Mouse (Mus musculus): ENCODE results near the gene Dna2. TPM values are rescaled to one million over a fixed set of nuclear protein-coding genes. Genes with fewer than 3 reads are reported as not detected.
"Not testable (repeated sequence)": the region's sequence is repeated elsewhere in the genome, so short reads cannot be mapped to it uniquely, and the experiment has no call there.

Dna2 gene
- total RNA-seq (2014; rRNA removed) (2.8 and 2.9 TPM in 2 replicates), polyA plus RNA-seq (2015; fragmentation: Nextera tagmentation; extraction: Ambion mirVana) (1.8 and 2.0 TPM in 2 replicates)

DNA sequence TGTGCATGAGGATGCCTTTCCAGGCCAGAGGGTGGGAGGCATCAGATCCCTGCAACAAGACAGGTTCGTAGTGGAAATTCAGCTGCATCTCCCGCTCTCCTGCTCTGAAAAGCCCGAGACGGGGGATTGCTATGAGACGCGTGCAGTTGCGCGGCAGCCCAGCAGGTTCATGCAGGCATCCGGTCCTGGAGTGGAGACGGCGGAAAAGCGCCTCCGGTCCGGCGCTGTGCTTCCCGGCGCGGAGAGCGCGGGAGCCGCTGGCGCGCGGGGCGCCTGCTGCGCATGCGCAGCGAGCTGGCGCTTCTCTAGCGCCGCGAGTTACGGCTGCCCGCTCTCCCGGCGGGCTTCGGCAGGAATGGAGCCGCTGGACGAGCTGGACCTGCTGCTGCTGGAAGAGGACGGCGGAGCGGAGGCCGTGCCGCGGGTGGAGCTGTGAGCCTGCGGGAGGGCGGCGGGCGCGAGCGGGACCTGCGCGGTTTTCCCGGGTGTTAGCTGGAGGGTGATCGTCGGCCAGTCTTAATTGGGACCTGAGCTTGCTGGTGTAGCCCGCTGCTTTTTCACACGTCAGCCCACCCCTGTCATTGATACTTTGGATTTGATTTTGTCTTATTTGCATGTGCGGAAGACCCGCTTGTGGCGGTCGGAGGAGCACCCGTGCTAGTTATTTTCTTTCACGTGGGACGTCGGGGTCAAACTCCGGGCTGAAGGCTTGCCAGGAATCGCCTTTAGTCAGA, at the start of gene Dna2:
Gene Dna2, plus strand, starts transcription at position 289 of the 734 bp plus-strand sequence.
- Histone ChIP-seq H3K27me3 (ENCODE audit: insufficient read depth, low read length) (no peaks in the 10 kb centered on the region), H3K4me3 (ENCODE audit: low read depth, low read length) (peak within 1 kb of the TSS; percentile 76), H3K9me3 (ENCODE audit: low read length) (no peaks in the 10 kb centered on the region), H3K9ac (peak within 1 kb of the TSS; percentile 62), H3K36me3 (ENCODE audit: insufficient read depth) (peaks cover 29% of the 10 kb centered on the region), H3K27ac (ENCODE audit: low read depth, low read length) (peak within 1 kb of the TSS; percentile 57), H3K4me1 (ENCODE audit: insufficient read depth) (no peaks in the 10 kb centered on the region), H3K4me2 (ENCODE audit: low read depth) (peak within 1 kb of the TSS; percentile 92)
- peak; percentile 94 for ATAC-seq
- WGBS, result 1% methylated on average over 66 of the region's 68 CpGs
- DNase-seq, result peak; percentile 93
- TF ChIP-seq CTCF (IDR thresholded peaks at IDR 0.05; ENCODE audit: low read depth), result peak; percentile 49

DNA sequence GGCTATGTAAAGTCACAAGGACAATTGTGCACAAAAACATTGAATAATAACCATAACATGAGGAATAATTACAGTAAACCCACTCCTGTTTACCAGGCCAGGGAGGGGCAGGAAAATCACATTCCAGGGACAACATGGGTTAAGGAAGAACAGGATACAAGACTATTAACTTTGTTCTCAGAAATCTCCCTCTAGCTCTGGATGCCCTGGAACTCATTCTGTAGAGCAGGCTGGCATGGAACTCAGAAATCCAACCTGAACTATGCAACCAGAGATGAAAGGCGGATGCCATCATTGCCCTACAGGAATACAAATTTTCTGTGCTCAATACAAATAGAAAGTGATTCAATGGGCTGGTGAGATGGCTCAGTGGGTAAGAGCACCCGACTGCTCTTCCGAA, 49.4 kb upstream of the Dna2 start:
- WGBS, result 92% methylated on average over 3 of the region's 3 CpGs
- Histone ChIP-seq H3K27me3 (ENCODE audit: insufficient read depth, low read length) (no peaks in the 10 kb centered on the region), H3K4me1 (ENCODE audit: insufficient read depth) (no peaks in the 10 kb centered on the region), H3K9me3 (ENCODE audit: low read length) (no peaks in the 10 kb centered on the region), H3K27ac (ENCODE audit: low read depth, low read length) (no peak overlapping the region), H3K9ac (no peak overlapping the region), H3K4me3 (ENCODE audit: low read depth, low read length) (no peak overlapping the region), H3K36me3 (ENCODE audit: insufficient read depth) (no peaks in the 10 kb centered on the region), H3K4me2 (ENCODE audit: low read depth) (no peak overlapping the region)
- no peak for ATAC-seq
- DNase-seq, result no peak
- TF ChIP-seq CTCF (IDR thresholded peaks at IDR 0.05; ENCODE audit: low read depth), result no peak

- H3K4me1 ChIP-seq (ENCODE audit: insufficient read depth), result no peaks in the 10 kb centered on the region
- no peak for ATAC-seq
Observed at GRCm38 (mm10) chr10:62898061-62898460, 48.8 kb upstream of the Dna2 start.

DNA sequence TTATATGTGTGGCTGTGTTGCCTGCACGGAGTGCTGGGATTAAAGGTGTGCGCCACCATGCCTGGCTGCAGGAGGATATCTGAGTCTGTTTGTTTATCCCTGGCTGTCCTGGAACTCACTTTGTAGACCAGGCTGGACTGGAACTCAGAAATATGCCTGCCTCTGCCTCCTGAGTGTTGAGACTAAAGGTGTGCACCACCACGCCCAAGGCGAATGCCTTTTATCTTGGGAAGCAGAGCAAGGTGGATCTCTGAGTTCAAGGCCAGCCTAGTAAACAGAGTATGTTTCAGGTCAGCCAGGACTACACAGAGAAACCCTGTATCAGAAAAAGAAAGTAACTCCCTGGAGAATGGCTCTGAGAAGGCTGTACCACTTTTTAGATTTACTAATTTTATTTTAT, 46.7 kb upstream of the Dna2 start:
- H3K4me2 ChIP-seq (ENCODE audit: low read depth), result no peak overlapping the region
- H3K4me3 ChIP-seq (ENCODE audit: low read depth, low read length), result no peak overlapping the region
- no peak overlapping the region for H3K9ac ChIP-seq
- WGBS, result 97% methylated on average over 4 of the region's 4 CpGs
- TF ChIP-seq CTCF (IDR thresholded peaks at IDR 0.05; ENCODE audit: low read depth), result no peak
- no peaks in the 10 kb centered on the region for H3K27me3 ChIP-seq (ENCODE audit: insufficient read depth, low read length)
- H3K4me1 ChIP-seq (ENCODE audit: insufficient read depth), result no peaks in the 10 kb centered on the region
- ATAC-seq, result no peak
- H3K27ac ChIP-seq (ENCODE audit: low read depth, low read length), result no peak overlapping the region
- no peak for DNase-seq
- no peaks in the 10 kb centered on the region for H3K36me3 ChIP-seq (ENCODE audit: insufficient read depth)
- H3K9me3 ChIP-seq (ENCODE audit: low read length), result no peaks in the 10 kb centered on the region

More at GRCm38 (mm10) chr10:62898061-62898460, 48.8 kb upstream of the Dna2 start:
- Histone ChIP-seq H3K27me3 (ENCODE audit: insufficient read depth, low read length) (no peaks in the 10 kb centered on the region), H3K9ac (no peak overlapping the region), H3K4me3 (ENCODE audit: low read depth, low read length) (no peak overlapping the region), H3K9me3 (ENCODE audit: low read length) (no peaks in the 10 kb centered on the region), H3K4me2 (ENCODE audit: low read depth) (no peak overlapping the region), H3K27ac (ENCODE audit: low read depth, low read length) (no peak overlapping the region), H3K36me3 (ENCODE audit: insufficient read depth) (no peaks in the 10 kb centered on the region)
- no peak for TF ChIP-seq CTCF (IDR thresholded peaks at IDR 0.05; ENCODE audit: low read depth)
- WGBS, result 93% methylated on average over 2 of the region's 2 CpGs
- no peak for DNase-seq

DNA sequence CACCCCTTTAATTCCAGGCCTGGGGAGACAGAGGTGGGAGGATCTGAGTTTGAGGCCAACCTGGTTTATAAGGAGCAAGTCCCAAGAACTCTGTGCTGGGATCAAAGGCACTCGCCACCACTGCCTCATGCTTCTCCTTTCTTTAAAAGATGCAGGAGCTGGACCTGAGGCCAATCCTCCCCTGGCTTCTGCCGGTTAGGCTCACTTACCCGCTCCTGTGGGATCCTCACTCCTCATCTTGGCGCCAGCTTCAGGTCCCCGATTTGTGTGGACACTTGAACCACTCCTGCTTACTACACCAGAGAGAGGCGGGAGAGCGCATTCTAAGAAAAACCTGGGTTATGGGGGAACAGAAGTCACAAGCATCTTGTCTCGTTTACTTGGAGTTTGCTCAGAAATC, 45.0 kb upstream of the Dna2 start:
- no peak overlapping the region for H3K9ac ChIP-seq
- no peaks in the 10 kb centered on the region for H3K27me3 ChIP-seq (ENCODE audit: insufficient read depth, low read length)
- H3K4me1 ChIP-seq (ENCODE audit: insufficient read depth), result no peaks in the 10 kb centered on the region
- no peak overlapping the region for H3K27ac ChIP-seq (ENCODE audit: low read depth, low read length)
- TF ChIP-seq CTCF (IDR thresholded peaks at IDR 0.05; ENCODE audit: low read depth), result no peak
- ATAC-seq (no peak), DNase-seq (no peak)
- no peak overlapping the region for H3K4me3 ChIP-seq (ENCODE audit: low read depth, low read length)
- WGBS, result 41% methylated on average over 8 of the region's 8 CpGs
- no peaks in the 10 kb centered on the region for H3K9me3 ChIP-seq (ENCODE audit: low read length)
- no peaks in the 10 kb centered on the region for H3K36me3 ChIP-seq (ENCODE audit: insufficient read depth)
- H3K4me2 ChIP-seq (ENCODE audit: low read depth), result no peak overlapping the region

DNA sequence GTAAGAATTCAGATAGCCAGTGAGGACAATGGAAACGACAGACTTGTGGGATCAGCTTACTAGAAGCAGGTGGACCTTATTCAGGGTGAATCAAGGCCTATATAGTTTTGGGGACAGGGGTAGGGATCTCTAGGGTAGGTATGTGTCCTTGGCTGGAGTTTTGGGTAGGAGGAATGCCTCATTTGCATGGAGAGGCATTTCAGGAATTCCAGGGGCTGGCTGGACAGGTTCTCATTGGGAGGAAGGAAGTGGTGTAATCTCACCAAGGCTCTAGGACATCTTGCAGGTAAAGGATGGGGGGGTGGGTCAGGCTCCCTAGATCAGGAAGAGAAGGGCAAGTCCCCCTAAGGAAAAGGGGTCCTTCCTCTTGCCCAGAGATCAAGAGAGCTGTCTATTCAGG, 44.0 kb upstream of the Dna2 start:
- H3K4me1 ChIP-seq (ENCODE audit: insufficient read depth), result no peaks in the 10 kb centered on the region
- TF ChIP-seq CTCF (IDR thresholded peaks at IDR 0.05; ENCODE audit: low read depth), result no peak
- ATAC-seq (no peak), DNase-seq (no peak)
- no peak overlapping the region for H3K4me3 ChIP-seq (ENCODE audit: low read depth, low read length)
- H3K4me2 ChIP-seq (ENCODE audit: low read depth), result no peak overlapping the region
- H3K27me3 ChIP-seq (ENCODE audit: insufficient read depth, low read length), result no peaks in the 10 kb centered on the region
- no peak overlapping the region for H3K27ac ChIP-seq (ENCODE audit: low read depth, low read length)
- no peak overlapping the region for H3K9ac ChIP-seq
- WGBS, result 64% methylated on average over 1 of the region's 1 CpGs
- H3K9me3 ChIP-seq (ENCODE audit: low read length), result no peaks in the 10 kb centered on the region
- no peaks in the 10 kb centered on the region for H3K36me3 ChIP-seq (ENCODE audit: insufficient read depth)

DNA sequence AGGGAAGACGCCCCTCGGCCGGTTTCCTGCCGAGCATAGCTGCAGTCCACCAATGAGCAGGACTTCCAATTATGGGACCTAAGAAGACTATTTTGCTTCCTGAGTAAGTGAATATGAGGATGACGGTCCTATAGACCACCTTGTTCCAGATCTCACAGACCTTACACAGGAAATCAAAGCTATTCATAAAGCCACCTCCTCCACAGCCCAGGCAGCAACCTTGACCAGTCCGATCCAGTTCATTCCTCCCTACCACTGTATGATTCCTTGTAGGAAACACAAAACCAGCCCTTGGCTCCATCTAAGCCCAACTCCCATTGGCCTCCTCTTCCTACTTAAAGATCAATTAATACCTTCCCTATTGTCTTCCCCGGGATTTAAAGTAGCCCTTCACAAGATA, 40.5 kb upstream of the Dna2 start:
- H3K36me3 ChIP-seq (ENCODE audit: insufficient read depth), result no peaks in the 10 kb centered on the region
- ATAC-seq, result no peak
- no peaks in the 10 kb centered on the region for H3K9me3 ChIP-seq (ENCODE audit: low read length)
- no peaks in the 10 kb centered on the region for H3K4me1 ChIP-seq (ENCODE audit: insufficient read depth)
- H3K27ac ChIP-seq (ENCODE audit: low read depth, low read length), result no peak overlapping the region
- DNase-seq, result no peak
- H3K4me2 ChIP-seq (ENCODE audit: low read depth), result no peak overlapping the region
- WGBS, result 92% methylated on average over 7 of the region's 7 CpGs
- no peak for TF ChIP-seq CTCF (IDR thresholded peaks at IDR 0.05; ENCODE audit: low read depth)
- H3K27me3 ChIP-seq (ENCODE audit: insufficient read depth, low read length), result no peaks in the 10 kb centered on the region
- H3K4me3 ChIP-seq (ENCODE audit: low read depth, low read length), result no peak overlapping the region
- H3K9ac ChIP-seq, result no peak overlapping the region

- H3K4me2 ChIP-seq (ENCODE audit: low read depth); H3K36me3 ChIP-seq (ENCODE audit: insufficient read depth): not testable (repeated sequence)
- no CpG with 5 or more reads among the region's 1 CpGs for WGBS
Observed at GRCm38 (mm10) chr10:62908896-62909295, 37.9 kb upstream of the Dna2 start, which contains the start of gene Tet1. Gene Tet1 (minus strand): TSS chr10:62908996.

More at GRCm38 (mm10) chr10:62908896-62909295, 37.9 kb upstream of the Dna2 start, which contains the start of gene Tet1:
- not testable (repeated sequence) for H3K4me3 ChIP-seq (ENCODE audit: low read depth, low read length); H3K9me3 ChIP-seq (ENCODE audit: low read length); H3K4me1 ChIP-seq (ENCODE audit: insufficient read depth); DNase-seq; H3K27ac ChIP-seq (ENCODE audit: low read depth, low read length); H3K9ac ChIP-seq; H3K27me3 ChIP-seq (ENCODE audit: insufficient read depth, low read length); ATAC-seq

Measured in forebrain, postnatal 0 days (tissue).